Mouse (Mus musculus): ENCODE measurements at regions not wholly inside any gene's neighbourhood (a gene's known extent, or its start where the extent isn't known, plus 50 kb on each side); places are given as distances from the start of the nearest gene placed in this dataset.

- DNase-seq (ENCODE audit: low spot score) (peak; percentile 63), ATAC-seq (ENCODE audit: insufficient read depth, low read depth) (peak; percentile 90)
- no peak overlapping the region for H3K9ac ChIP-seq (replicated peaks; ENCODE audit: low read depth, low read length)
- H3K9me3 ChIP-seq (replicated peaks; ENCODE audit: control insufficient read depth, low read length) = no peaks in the 10 kb centered on the region
- H3K4me3 ChIP-seq (ENCODE audit: low read depth, low read length) = no peak overlapping the region
- H3K27me3 ChIP-seq (ENCODE audit: control insufficient read depth, insufficient read depth, low read length) = no peaks in the 10 kb centered on the region
- no peak for TF ChIP-seq CTCF (IDR thresholded peaks at IDR 0.05; ENCODE audit: low read depth)
- no peak overlapping the region for H3K27ac ChIP-seq (ENCODE audit: low read depth)
- H3K36me3 ChIP-seq (replicated peaks; ENCODE audit: control insufficient read depth, insufficient read depth, low read length) = no peaks in the 10 kb centered on the region
- WGBS = 54% methylated on average over 12 of the region's 12 CpGs
- no peak overlapping the region for H3K4me2 ChIP-seq (ENCODE audit: low read depth, low read length)
- H3K4me1 ChIP-seq (ENCODE audit: control insufficient read depth, insufficient read depth) = peaks cover 7% of the 10 kb centered on the region; the same call in 1 of the 2 replicates
Measured at GRCm38 (mm10) chr5:96940170-96941086, 57.1 kb upstream of the Bmp2k start.

- DNase-seq (ENCODE audit: low spot score) (no peak), ATAC-seq (ENCODE audit: insufficient read depth, low read depth) (no peak)
- no peak overlapping the region for H3K9ac ChIP-seq (replicated peaks; ENCODE audit: low read depth, low read length)
- no peak overlapping the region for H3K4me3 ChIP-seq (ENCODE audit: low read depth, low read length)
- WGBS = 55% methylated on average over 7 of the region's 7 CpGs
- no peaks in the 10 kb centered on the region for H3K36me3 ChIP-seq (replicated peaks; ENCODE audit: control insufficient read depth, insufficient read depth, low read length)
- no peaks in the 10 kb centered on the region for H3K27me3 ChIP-seq (ENCODE audit: control insufficient read depth, insufficient read depth, low read length)
- H3K9me3 ChIP-seq (replicated peaks; ENCODE audit: control insufficient read depth, low read length) = no peaks in the 10 kb centered on the region
- no peak overlapping the region for H3K4me2 ChIP-seq (ENCODE audit: low read depth, low read length)
- H3K27ac ChIP-seq (ENCODE audit: low read depth) = no peak overlapping the region
- TF ChIP-seq EP300 (IDR thresholded peaks at IDR 0.05; ENCODE audit: low read depth) (no peak), CTCF (IDR thresholded peaks at IDR 0.05; ENCODE audit: low read depth) (no peak)
- H3K4me1 ChIP-seq (ENCODE audit: control insufficient read depth, insufficient read depth) = peaks cover 7% of the 10 kb centered on the region; the same call in 1 of the 2 replicates
Measured at GRCm38 (mm10) chr5:96941087-96941468, 56.4 kb upstream of the Bmp2k start.

GRCm38 (mm10) chr5:96941518-96941917, 56.0 kb upstream of the Bmp2k start:
- H3K4me3 ChIP-seq (ENCODE audit: low read depth, low read length) = no peak overlapping the region
- no peaks in the 10 kb centered on the region for H3K9me3 ChIP-seq (replicated peaks; ENCODE audit: control insufficient read depth, low read length)
- no peak for ATAC-seq (ENCODE audit: insufficient read depth, low read depth)
- WGBS = 92% methylated on average over 2 of the region's 2 CpGs
- no peak overlapping the region for H3K4me2 ChIP-seq (ENCODE audit: low read depth, low read length)
- no peak for TF ChIP-seq CTCF (IDR thresholded peaks at IDR 0.05; ENCODE audit: low read depth)
- no peak for TF ChIP-seq EP300 (IDR thresholded peaks at IDR 0.05; ENCODE audit: low read depth)
- no peaks in the 10 kb centered on the region for H3K36me3 ChIP-seq (replicated peaks; ENCODE audit: control insufficient read depth, insufficient read depth, low read length)
- H3K27ac ChIP-seq (ENCODE audit: low read depth) = no peak overlapping the region
- no peaks in the 10 kb centered on the region for H3K27me3 ChIP-seq (ENCODE audit: control insufficient read depth, insufficient read depth, low read length)
- DNase-seq (ENCODE audit: low spot score) = no peak
- H3K9ac ChIP-seq (replicated peaks; ENCODE audit: low read depth, low read length) = no peak overlapping the region
- H3K4me1 ChIP-seq (ENCODE audit: control insufficient read depth, insufficient read depth) = peaks cover 7% of the 10 kb centered on the region; the same call in 1 of the 2 replicates
